Mouse (Mus musculus) heart, adult 18-20 months (tissue): ENCODE data around the gene Dgcr2. TPM values are rescaled to one million over a fixed set of nuclear protein-coding genes. Genes with fewer than 3 reads are reported as not detected.
A peak's percentile ranks its signal among the peaks of the same experiment; 100 is the strongest.

Experiments
- DNase-seq, 2 experiments: peaks; one replicate each; pipeline ENCODE4 v3.0.0; 2021 to 2022; ENCODE audit warnings: mixed read lengths in 1 of 2
- total RNA-seq, 2 experiments: library from RNA; stranded (reverse); gene quantifications; 2 replicates each; pipeline ENCODE4 v1.2.3; 2021

Gene Dgcr2
- total RNA-seq, 2 experiments from 2014 or later = 43.5 to 48.3 TPM

GRCm38 (mm10) chr16:17849486-17849885, 48.9 kb downstream of the Dgcr2 start:
- no peak for DNase-seq

DNA sequence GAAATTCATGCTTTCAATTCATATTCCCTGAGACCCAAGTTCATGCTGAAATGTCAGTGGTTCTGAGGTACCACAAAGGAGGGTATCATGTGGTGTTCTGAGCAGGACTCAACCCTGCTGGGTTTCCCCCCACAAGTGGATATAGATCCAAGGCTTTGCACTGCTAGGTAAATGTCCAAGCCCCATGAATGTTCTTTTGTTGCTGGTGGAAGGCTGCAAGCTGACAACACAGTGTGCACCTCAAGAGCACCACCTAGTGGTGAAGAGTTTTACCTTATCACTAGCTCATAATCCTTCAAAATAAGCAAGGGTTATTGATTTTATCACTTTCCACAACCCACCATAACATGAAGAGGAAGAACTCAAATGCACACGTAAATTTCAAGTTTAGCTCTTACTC, 49.4 kb downstream of the Dgcr2 start:
- peak; percentile 23 to 69 for DNase-seq

GRCm38 (mm10) chr16:17848431-17848830, 49.9 kb downstream of the Dgcr2 start:
- no peak for DNase-seq

DNA sequence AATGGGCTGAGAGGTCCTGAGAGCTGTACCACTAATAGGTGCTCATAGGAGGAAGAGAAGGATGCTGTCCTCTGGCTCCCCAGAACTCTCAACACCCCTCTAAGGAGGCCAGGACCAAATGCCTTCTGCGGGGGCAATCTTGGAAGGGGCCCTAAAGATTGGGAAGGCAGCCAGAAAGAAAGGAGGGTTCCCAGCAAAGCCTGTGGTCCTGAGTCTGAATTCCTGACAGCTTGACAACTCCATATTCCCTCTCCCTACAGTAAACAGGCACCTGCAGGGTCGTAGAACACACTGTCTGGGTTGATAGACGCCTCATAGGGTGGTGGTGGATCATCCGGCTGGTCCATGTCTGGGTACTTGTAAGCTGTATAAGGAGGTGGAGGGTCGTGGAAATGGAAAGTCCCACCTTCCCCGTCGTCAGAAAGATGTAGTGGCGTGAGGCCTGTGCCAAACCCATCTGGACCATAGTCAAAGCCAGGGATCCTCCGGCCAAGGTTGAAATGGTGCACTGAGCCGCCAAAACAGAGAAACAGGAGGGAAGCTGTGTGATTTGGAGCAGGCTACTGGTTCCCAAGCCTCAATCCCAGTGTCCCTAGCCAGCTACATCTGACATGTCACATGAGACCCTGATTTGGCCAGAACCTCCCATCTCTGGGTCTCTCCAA, 54.5 kb downstream of the Dgcr2 start:
- no peak for DNase-seq

DNA sequence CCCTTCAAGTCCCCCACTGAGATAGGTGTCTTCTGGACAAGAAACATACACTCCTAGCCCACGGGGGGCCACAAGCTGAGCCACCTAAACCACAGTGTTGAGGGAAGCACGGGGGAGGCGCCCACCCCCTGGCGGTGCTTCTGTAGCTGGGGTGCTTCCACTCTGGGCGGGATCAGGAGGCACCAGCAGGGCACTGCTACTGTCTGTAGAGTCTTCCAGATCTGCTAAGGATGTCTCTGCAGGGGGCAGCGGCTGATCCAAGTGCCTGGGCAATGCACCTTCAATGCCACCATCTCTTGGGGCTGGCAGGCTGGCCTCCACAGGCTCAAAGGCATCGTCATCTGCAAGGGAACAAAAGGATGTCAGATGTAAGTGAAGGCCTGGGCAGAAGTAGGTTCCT, 55.9 kb downstream of the Dgcr2 start:
- DNase-seq = no peak

- DNase-seq = no peak
These were observed 58.4 kb downstream of the Dgcr2 start for GRCm38 (mm10) chr16:17839976-17840375.

DNA sequence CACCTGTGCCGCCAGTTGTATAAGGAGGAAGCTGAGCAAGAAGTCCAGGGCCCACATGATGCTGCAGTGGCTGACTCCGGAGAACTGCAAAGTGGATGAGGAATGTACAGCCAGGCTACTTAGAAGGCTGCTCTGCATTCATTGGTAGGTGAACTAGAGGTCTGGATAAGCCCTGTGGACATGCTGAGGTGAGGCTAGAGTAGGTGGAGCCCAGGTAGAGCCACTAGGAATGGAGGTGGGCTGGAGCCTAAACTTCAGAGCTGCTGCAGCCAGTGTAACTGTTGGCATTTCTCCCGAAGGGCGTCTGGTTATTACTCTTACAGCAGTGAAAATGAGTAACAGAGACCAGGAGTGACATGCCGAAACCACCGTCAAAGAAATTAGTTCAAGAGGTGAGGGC, 60.3 kb downstream of the Dgcr2 start, which contains the start of gene Car15:
Gene Car15 (minus strand): TSS at position 314 of the 400 bp plus-strand sequence.
- DNase-seq = no peak

DNA sequence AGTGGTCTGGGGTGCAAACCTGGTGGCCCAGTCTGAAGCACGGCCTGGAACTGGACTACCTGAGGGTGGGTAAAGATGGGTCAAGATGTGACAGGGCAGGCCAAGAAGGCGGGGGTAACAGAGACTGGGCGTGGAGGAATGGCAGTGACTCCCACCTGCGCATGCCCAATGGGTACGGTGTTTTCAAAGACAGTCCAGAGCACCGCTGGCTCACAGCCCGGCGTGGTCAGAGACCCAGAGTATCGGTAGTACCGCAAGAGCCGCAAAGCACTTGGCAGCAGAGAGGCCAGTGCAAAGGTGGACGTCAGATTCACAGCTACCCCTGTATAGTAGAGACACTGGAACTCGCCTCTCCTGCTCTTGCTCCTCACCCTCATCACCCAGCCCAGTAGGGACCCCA, 62.9 kb downstream of the Dgcr2 start:
- no peak for DNase-seq

DNA sequence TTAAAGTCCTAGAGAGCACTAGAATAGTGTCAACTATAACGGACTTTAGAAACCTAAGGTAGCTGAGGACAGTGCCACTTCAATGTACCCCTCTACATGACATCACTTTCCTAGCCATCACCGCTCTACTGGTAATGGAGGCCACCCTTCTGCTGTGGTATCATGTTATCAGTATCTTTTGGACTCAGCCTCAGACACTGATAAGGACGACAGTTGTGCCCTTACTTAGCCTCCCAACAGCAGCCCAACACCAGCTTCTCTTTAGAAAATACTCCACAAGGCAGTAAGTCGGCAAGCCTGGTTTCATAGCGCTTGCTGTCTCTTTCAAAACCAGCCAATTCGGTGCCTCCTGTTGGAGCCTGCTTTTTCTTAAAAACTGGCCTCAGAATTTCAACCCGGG, 63.8 kb downstream of the Dgcr2 start:
- no peak for DNase-seq

DNA sequence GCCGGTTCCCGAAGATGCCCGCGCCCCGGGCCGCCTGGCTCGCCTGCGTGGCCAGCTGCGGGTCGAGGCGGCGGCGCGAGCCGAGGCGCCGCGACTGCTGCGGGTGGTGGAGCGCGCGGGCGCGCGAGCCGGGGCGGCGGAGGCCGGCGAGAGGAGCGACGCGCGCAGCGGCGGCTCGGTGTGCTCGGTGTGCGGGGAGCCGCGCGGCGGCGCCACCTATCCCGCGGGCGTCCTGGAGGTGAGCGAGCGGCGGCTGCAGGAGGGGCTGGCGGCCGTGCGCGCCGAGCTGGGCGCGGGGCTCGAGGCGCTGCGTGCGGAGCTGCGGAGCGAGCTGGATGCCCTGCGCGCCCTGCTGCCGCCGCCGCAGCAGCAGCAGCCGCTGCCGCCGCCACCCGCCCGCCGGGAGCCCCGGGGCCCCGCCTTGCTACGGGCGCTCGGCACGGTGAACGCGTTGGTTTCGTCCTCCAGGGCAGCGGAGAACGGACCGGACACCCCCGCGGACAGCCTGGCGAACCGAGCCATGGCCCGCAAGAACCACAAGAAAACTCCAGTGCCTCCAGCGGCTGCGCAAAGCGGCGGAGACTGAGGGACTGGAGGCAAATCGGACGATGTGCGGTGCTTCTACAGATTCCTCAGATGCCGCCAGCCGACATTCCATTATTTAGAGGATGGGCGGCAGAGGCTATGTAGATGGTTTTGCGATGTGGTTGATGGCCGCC, 64.5 kb downstream of the Dgcr2 start:
- no peak for DNase-seq

- no peak for DNase-seq
These were observed 65.1 kb downstream of the Dgcr2 start for GRCm38 (mm10) chr16:17833321-17833680.

DNA sequence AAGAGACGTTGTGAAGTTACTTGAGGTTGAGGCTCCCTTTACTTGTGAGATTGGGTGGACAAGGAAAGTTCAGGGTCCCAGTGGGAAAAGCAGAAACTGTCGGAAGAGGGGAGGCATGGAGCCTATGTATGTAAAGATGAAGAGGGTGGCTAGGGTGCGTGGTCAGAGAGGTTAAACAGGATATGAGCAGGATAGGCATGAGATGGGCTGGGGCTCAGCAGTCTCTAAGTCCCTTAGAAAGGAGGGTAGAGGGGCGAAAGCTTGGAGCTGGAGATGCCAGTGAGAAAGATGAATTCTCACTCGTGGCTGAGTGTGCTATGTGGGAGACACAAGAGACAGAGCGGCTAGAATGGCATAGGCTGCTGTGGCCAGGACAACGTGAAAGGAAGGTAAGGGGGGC, 65.5 kb downstream of the Dgcr2 start, which contains the start of gene B830017H08Rik:
Gene B830017H08Rik (plus strand): TSS at position 301 of the 400 bp plus-strand sequence.
- DNase-seq = no peak

- DNase-seq = no peak
These were observed 66.6 kb downstream of the Dgcr2 start for GRCm38 (mm10) chr16:17831781-17832180.

DNA sequence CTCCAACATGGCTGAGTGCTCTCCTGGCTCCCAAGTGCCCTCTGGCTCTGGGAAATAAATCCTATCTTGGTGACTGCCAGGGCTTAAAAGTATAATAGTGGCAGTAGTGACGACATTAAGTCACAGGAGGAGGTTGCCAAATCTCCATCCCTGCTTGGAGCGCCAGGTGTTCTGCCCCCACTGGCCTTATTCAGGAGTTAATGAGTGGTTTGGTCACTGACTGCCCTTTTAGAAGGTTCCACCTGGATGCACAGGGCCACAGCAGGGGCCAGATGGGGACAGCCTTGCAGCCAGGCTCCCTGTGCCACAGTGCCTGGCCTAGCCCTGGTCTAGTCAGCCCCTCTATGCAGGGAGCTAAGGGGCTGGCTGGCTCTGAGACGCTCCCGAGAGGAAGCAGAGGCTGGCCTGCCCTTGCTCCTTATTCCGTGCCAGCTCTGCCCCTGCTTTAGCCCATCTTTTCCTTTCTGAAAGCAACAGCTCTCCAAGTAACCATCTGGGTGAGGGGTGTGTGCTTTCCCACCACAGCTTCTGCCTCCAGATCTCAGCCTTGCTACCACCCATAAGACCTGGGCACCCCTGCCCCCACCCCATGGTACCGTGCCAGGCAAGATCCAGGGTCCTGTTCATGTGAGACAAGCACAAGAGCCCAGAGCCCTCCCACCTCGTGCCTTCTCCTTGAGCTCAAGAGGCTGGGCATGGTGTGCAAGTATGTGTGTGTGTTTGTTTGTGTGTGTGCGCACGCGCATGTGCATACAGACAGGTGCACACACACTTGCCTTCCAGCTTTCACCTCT, 67.8 kb downstream of the Dgcr2 start:
- no peak for DNase-seq

DNA sequence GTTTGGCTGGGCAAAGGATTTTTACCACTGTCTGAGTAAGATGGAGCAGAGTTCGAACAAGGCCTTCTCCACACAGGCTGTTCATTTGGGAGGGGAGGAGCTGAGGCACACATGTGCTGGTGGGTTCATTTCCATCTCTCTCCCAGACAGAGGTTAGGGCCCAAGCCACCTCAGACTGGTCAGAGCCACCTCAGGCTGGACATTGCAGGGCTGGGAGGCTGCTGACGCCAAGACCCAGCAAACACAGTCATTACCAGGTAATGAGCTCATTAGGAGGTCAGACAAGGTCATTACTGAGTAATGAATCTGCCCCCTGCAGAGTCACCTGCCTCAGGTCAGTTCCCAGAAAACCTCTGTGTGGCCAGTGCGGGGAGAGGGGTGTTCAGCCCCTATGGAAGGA, 69.5 kb downstream of the Dgcr2 start:
- no peak for DNase-seq

GRCm38 (mm10) chr16:17828229-17828628, 70.1 kb downstream of the Dgcr2 start:
- DNase-seq = no peak

DNA sequence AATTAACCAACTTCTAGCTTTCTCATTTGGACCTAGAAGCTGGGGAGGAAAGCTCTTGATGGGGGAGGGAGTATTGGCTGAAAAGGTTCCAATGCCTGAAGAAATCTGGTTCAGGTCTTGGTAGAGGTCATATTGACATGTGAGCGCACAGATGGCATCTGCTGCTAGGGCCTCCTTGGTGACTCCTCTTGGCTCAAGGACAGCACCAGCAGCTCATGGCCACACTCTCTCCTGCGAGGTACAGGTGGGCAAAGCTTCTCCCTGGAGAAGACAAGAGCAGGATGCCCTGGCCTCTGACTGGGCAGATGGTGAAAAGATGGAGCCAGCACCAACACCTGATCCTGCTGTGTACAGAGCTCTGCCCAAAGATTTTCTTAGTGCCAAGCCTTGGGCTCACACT, 71.9 kb downstream of the Dgcr2 start:
- DNase-seq = no peak

GRCm38 (mm10) chr16:17816528-17816927, 81.8 kb downstream of the Dgcr2 start:
- no peak for DNase-seq

GRCm38 (mm10) chr16:17815411-17816402, 82.7 kb downstream of the Dgcr2 start:
- DNase-seq = peak; percentile 58 to 81

- no peak for DNase-seq
These were observed 85.2 kb downstream of the Dgcr2 start for GRCm38 (mm10) chr16:17813173-17813572.

DNA sequence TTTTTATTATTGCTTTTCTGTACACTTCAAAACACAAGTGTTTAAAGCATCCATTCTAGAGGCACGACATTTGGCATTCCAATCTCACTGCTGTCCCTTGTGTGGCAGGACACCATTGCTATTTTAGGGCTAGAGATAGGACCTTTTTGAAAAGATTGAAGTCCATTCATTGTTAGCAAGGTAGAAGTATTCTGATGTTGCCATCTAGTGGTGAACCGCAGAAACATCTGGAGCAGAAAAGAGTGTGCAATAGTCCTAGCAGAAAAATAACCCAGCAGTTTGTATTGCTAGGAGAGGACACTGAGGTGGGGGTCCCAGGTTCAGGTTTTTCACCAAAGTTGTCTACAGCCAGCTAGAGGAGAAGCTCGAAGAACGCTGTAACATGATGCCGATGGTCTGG, 86.2 kb downstream of the Dgcr2 start:
- DNase-seq = peak; percentile 50 to 74

DNA sequence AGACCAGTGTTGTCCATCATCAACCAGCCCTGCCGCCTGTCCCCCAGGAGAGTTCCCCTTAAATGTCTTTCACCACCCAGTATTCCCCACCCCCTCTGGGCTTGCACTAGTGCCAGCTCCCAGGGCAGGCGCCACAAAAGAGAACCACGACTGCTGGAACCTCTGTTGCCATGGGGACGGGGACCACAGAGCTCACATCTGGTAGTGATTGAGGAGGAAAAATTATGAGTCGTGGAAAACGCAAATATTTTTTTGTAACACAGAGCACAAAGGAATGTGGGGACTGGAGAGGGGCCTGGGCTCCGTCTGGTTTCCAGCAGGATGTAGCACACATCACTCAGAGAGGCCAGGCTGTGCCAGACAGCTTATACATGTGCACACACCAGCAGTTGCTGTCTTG, 88.7 kb downstream of the Dgcr2 start:
- peak; percentile 47 to 58 for DNase-seq
